Mouse (Mus musculus): ENCODE results near the gene Gm20479. TPM values are rescaled to one million over a fixed set of nuclear protein-coding genes. Genes with fewer than 3 reads are reported as not detected.

The Gm20479 gene
- total RNA-seq (2023) = 1 to 10 TPM; 1.4 to 6.8 TPM

DNA sequence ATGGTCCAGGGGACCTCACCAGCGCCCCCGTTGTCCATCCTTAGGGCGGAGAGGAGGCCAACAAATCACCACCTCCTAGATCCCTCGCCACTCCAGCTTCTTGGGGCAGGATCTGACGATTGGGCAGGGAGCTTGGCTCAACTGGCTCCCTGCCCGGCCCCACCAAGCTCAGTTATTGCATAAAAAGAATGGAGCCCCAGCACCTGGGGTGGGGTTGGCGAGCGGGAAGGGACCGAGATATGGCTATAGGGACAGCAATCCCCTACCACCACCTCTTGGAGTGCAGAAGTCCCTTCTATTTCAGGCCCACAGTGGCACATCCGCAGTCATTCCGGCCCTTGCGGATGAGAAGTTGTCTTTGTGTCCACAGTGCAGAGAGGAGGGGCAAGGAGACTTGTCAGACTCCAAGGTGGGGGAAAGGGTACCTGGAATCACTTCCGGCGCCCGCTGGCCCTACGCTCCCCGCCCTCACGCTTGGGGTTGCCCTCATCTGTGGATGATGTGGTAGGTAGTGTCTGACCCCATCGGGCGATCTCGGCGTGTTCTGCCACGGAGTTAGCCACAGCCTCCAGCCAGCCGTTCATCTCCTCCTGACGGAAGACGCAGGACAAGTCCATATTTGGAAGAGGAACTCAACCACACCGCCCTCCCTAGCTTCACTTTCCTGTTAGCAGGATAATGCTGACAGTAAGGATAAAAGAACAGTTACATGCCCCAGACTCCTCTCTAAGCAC is at the start of gene Gm20479:
TSS of gene Gm20479 (minus strand) at position 559 of the 734 bp plus-strand sequence.

DNA sequence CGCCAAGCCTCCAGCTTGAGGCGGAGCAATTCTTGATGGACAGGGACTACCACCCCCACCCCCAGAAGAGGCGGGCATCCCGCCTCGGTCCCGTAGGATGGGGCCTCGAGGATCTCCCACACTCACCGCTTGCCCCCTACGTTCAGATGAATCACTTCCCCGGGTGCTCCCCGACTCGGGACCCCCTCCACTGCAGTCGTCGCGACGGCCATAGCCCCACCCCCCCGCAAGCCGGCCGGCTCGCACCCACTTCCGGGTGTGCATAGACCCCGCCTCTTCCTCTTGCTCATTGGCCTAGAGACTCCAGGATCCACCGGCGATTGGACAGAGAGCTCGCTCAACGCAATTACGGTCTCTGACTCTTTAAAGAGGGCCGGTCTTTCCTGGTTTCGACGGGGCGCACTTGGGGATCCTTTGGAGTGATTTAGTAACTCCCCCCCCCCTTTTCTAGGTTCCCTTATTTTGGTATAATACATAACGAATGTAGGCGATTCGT is 1.4 kb downstream of the Gm20479 start, which contains the start of gene Shkbp1:
TSS of gene Shkbp1 (minus strand) at position 275 of the 496 bp plus-strand sequence.

DNA sequence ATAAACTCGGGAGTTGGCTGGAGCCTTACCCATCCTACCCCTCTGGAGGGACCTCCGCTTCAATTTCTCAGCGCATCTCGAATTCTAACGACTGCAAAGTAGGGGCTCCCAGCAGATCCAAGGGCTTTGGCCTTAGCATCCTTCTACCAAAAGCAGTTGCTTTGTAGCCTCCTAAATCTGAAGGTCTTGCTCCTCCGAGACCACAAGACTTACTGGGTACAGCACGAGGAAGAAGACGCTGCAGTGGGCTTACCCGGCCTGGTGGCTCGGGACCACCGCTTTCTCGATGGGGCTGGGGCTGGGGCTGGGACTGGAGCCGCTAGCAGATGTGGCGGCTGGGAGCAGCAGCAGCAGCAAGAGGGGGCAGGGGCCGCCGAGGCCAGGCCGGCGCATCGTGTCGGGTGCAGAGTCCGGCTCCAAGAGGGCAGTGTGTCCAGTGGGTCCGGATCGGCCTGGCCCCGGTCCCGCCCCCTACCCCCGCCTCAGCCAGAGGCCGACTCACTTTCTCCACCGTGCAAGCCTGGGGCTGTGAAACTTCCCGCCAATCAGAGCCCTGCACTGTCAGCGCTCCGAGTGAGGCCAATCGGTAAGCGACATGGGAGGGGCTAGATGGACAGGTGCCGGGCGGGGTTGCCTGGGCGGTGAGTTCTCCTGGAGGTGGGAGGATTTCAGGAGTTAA is 19.9 kb downstream of the Gm20479 start, which contains the start of gene Ltbp4:
TSS of gene Ltbp4 (minus strand) at position 518 of the 679 bp plus-strand sequence.

Other genes starting within 250 kb of the Gm20479 start
- gene Cyp2f2, start 237.5 kb downstream of the Gm20479 start, total RNA-seq (2023) = not detected
- gene Cyp2t4, start 203.7 kb downstream of the Gm20479 start, total RNA-seq (2023) = not detected
- 10 to 100 TPM; 86.3 to 86.7 TPM for gene Egln2, start 190.6 kb downstream of the Gm20479 start, total RNA-seq (2023)
- gene Rab4b, start 178.5 kb downstream of the Gm20479 start, total RNA-seq (2023) = 10 to 100 TPM; 91.2 to 94.2 TPM
- gene Gm21983, start 176.3 kb downstream of the Gm20479 start, total RNA-seq (2023) = not detected
- under 1 TPM in 1 of 2 experiments, not detected in 1; 0.80 TPM for gene Mia, start 176.3 kb downstream of the Gm20479 start, total RNA-seq (2023)
- gene BC024978, start 161.6 kb downstream of the Gm20479 start, total RNA-seq (2023) = 10 to 100 TPM; 16.2 to 19.2 TPM
- gene Snrpa, start 161.1 kb downstream of the Gm20479 start, total RNA-seq (2023) = 10 to 100 TPM; 69.5 to 79.4 TPM
- 10 to 100 TPM; 14.9 TPM for gene Itpkc, start 128.8 kb downstream of the Gm20479 start, total RNA-seq (2023)
- 10 to 100 TPM; 14.7 to 22.1 TPM for gene Coq8b, start 124.4 kb downstream of the Gm20479 start, total RNA-seq (2023)
- 1 to 10 TPM; 2.2 to 3.0 TPM for gene Numbl, start 99.0 kb downstream of the Gm20479 start, total RNA-seq (2023)
- under 1 TPM; 0.56 to 0.90 TPM for gene Ltbp4, start 19.7 kb downstream of the Gm20479 start, total RNA-seq (2023)
- 10 to 100 TPM; 80.3 to 82.3 TPM for gene Shkbp1, start 1.4 kb downstream of the Gm20479 start, total RNA-seq (2023)
- gene Sptbn4, start 90.3 kb upstream of the Gm20479 start, total RNA-seq (2023) = not detected
- 10 to 100 TPM; 11.0 to 13.4 TPM for gene Blvrb, start 90.6 kb upstream of the Gm20479 start, total RNA-seq (2023)
- gene Sertad3, start 116.3 kb upstream of the Gm20479 start, total RNA-seq (2023) = 10 to 100 TPM; 13.1 to 15.4 TPM
- 10 to 100 TPM; 32.9 to 42.1 TPM for gene Sertad1, start 129.5 kb upstream of the Gm20479 start, total RNA-seq (2023)
- gene Prx, start 141.9 kb upstream of the Gm20479 start, total RNA-seq (2023) = 1 to 10 TPM; 1.5 to 1.6 TPM
- gene Hipk4, start 165.8 kb upstream of the Gm20479 start, total RNA-seq (2023) = under 1 TPM; 0.21 to 0.55 TPM
- gene Pld3, start 195.8 kb upstream of the Gm20479 start, total RNA-seq (2023) = 100 to 1,000 TPM; 117 to 120 TPM
- 10 to 100 TPM; 23.2 to 28.0 TPM for gene 2310022A10Rik, start 195.8 kb upstream of the Gm20479 start, total RNA-seq (2023)
- 100 to 1,000 TPM; 142 to 145 TPM for gene Akt2, start 234.1 kb upstream of the Gm20479 start, total RNA-seq (2023)